Mouse (Mus musculus): ENCODE measurements around the gene Zfp292. TPM values are rescaled to one million over a fixed set of nuclear protein-coding genes. Genes with fewer than 3 reads are reported as not detected.

The Zfp292 gene
- polyA plus RNA-seq, 1 experiment from 2014 or later: 22.1 TPM

DNA sequence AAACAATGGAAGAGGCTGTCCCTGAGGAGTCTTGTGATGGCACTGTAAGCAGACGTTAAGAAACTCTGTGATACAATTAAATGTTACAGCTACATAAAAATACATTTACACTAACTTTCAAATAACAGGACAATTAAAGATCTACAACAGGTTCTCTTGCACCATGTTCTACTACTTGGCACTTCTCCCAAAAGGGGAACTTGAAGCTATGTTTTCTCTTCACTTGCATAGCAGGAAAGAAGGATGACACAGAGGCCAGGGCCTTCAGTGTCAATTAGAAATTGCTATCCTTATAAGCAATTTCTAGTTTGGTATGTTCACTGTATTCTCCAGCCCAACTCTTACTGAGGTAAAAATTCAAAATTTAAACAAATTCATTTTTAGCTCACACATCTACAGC, 8.5 kb downstream of the Zfp292 start:
- H3K27me3 ChIP-seq (ENCODE audit: low read depth, poor library complexity, severe bottlenecking): no peaks in the 10 kb centered on the region
- H3K36me3 ChIP-seq: peaks cover 62% of the 10 kb centered on the region
- no peak overlapping the region for H3K27ac ChIP-seq (replicated peaks)
- H3K4me1 ChIP-seq: no peaks in the 10 kb centered on the region
- 96% methylated on average over 1 of the region's 1 CpGs for WGBS
- no peak overlapping the region for H3K4me3 ChIP-seq
- H3K9me3 ChIP-seq (replicated peaks): peaks cover 25% of the 10 kb centered on the region
- no peak for DNase-seq (ENCODE audit: low spot score)

DNA sequence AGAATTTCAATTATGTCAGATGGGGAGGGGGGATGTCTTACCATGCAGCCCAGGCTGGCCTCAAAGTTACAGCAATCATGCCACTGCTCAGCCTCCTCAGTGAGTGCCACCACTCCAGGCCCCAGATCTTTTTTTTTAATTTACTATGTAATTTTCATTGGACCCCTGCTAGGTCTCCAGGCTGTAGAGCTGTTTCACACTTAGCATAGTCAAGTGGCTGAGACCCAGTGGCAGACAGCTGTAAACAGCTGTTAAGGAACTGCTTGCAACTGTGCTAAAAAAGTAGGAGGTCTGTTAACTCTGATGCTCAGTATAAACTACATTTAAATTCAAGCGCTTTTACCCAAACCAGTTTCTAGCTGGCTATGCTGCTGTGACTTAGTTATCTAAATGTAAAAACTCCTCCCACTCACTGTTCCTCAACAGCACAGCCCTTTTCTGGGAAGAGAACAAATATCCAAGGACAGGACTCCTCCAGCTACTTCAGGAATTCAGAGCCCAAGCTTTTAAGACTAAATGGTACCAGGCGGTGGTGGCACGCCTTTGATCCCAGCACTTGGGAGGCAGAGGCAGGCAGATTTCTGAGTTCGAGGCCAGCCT, 9.8 kb downstream of the Zfp292 start:
- Histone ChIP-seq H3K4me1 (no peaks in the 10 kb centered on the region), H3K27ac (replicated peaks) (no peak overlapping the region), H3K9me3 (replicated peaks) (peaks cover 15% of the 10 kb centered on the region), H3K27me3 (ENCODE audit: low read depth, poor library complexity, severe bottlenecking) (no peaks in the 10 kb centered on the region), H3K4me3 (no peak overlapping the region), H3K36me3 (peaks cover 61% of the 10 kb centered on the region)
- no peak for DNase-seq (ENCODE audit: low spot score)
- WGBS: 96% methylated on average over 4 of the region's 4 CpGs

DNA sequence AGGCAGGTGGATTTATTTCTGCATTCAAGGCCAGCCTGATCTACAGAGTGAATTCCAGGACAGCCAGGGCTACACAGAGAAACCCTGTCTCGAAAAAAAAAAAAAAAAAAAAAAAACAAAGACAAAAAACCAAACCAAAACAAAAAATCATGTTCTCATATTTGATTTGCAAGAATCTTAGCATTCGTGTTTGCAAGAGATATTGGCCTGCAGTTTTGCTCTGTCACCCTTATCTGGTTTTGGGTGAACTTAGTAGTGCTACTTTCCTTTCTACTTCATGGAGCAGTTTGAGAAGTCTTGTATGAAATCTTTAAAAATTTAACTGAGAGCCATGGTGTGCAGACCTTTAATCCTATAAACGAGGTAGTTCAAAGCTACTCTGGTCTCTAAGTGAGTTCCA, 12.9 kb downstream of the Zfp292 start:
- Histone ChIP-seq H3K27me3 (ENCODE audit: low read depth, poor library complexity, severe bottlenecking) (no peaks in the 10 kb centered on the region), H3K4me1 (no peaks in the 10 kb centered on the region), H3K4me3 (no peak overlapping the region), H3K9me3 (replicated peaks) (no peaks in the 10 kb centered on the region), H3K27ac (replicated peaks) (no peak overlapping the region), H3K36me3 (peaks cover 43% of the 10 kb centered on the region)
- WGBS: 87% methylated on average over 3 of the region's 3 CpGs
- DNase-seq (ENCODE audit: low spot score): no peak

DNA sequence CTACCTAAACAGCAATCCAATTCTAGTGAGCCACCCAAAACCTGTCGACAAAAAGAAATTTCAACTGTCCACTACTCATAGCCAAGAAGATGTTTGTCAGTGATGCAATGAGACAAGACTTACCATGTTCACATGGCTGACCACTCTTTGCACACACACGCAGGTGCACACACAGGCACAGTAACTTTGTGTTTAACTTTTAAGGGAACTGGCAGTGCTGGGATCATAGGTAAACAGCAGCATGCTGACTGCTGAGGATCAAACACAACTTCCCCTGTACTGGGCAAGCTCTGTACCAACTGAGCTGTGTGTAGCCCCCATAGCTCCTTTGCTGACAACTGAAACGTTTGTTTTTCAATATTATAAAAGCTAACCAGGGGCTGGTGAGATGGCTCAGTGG, 21.3 kb downstream of the Zfp292 start:
- Histone ChIP-seq H3K4me3 (no peak overlapping the region), H3K27ac (replicated peaks) (no peak overlapping the region), H3K27me3 (ENCODE audit: low read depth, poor library complexity, severe bottlenecking) (no peaks in the 10 kb centered on the region), H3K36me3 (peaks cover 21% of the 10 kb centered on the region), H3K9me3 (replicated peaks) (no peaks in the 10 kb centered on the region), H3K4me1 (no peaks in the 10 kb centered on the region)
- DNase-seq (ENCODE audit: low spot score): no peak
- 91% methylated on average over 3 of the region's 3 CpGs for WGBS

DNA sequence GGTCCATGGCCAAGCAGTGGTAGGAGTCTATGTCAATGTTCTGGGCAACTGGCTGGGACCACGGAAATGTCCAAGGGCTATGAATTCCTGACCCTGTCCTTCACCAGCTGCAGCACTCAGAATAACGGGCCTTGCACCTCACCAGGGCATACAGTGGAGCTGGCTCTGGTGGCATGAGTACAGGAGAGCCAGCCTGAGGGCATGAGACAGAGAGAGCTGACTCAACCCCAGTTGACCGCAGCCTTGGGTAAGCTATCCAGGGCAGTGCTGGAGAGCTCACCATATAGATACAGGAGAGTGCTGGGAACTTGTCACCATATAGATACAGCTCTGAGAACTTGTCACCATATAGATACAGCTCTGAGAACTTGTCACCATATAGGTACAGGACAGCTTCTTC, 23.3 kb downstream of the Zfp292 start:
- H3K36me3 ChIP-seq: peaks cover 21% of the 10 kb centered on the region
- H3K27me3 ChIP-seq (ENCODE audit: low read depth, poor library complexity, severe bottlenecking): no peaks in the 10 kb centered on the region
- 86% methylated on average over 3 of the region's 3 CpGs for WGBS

DNA sequence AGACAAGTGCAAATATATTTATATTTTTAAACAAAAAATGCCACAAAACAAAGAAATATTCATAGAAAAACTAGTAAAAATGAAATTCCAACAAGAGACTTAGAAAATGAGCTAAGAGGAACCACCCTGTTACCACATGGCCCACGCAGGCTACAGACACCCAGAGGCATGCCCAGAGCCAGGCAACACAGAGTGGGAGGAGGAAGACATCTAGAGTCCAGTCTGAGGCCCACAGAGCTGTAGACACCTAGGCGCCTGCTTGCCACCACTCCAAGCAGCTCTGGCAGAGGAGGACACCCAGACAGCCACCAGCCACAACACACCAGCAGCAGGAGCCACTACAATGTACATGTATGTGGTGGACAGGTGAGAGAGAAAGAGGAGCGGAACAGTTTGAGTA, 23.9 kb downstream of the Zfp292 start:
- Histone ChIP-seq H3K36me3 (peaks cover 26% of the 10 kb centered on the region), H3K9me3 (replicated peaks) (no peaks in the 10 kb centered on the region), H3K27me3 (ENCODE audit: low read depth, poor library complexity, severe bottlenecking) (no peaks in the 10 kb centered on the region), H3K4me3 (no peak overlapping the region), H3K4me1 (no peaks in the 10 kb centered on the region), H3K27ac (replicated peaks) (no peak overlapping the region)
- no peak for DNase-seq (ENCODE audit: low spot score)
- 96% methylated on average over 3 of the region's 3 CpGs for WGBS

More for the DNA sequence above, 23.3 kb downstream of the Zfp292 start:
- Histone ChIP-seq H3K4me1 (no peaks in the 10 kb centered on the region), H3K9me3 (replicated peaks) (no peaks in the 10 kb centered on the region), H3K4me3 (no peak overlapping the region), H3K27ac (replicated peaks) (no peak overlapping the region)
- DNase-seq (ENCODE audit: low spot score): no peak

DNA sequence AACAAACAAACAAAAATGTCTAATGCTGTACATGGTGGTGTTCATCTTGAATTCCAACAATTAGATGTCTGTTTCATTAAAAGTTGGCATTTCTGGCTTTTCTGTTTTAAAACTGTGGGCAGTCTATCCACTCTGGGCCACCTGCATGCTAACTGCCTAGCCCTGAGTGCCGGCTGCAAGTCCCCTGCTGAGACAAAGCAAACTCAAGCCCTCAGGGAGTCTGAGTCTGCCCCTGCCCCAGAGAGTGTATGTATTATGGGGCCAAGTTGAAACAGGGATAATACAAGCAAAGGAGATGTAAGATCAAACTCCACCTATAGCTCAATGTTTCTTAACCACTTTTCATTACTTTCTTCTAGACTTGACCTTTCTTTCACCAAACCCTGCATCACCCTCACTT, 26.8 kb downstream of the Zfp292 start:
- no peak overlapping the region for H3K4me3 ChIP-seq
- H3K27ac ChIP-seq (replicated peaks): no peak overlapping the region
- H3K36me3 ChIP-seq: peaks cover 47% of the 10 kb centered on the region
- H3K4me1 ChIP-seq: no peaks in the 10 kb centered on the region
- no peaks in the 10 kb centered on the region for H3K9me3 ChIP-seq (replicated peaks)
- no peaks in the 10 kb centered on the region for H3K27me3 ChIP-seq (ENCODE audit: low read depth, poor library complexity, severe bottlenecking)
- no peak for DNase-seq (ENCODE audit: low spot score)
- 37% methylated on average over 1 of the region's 1 CpGs for WGBS

DNA sequence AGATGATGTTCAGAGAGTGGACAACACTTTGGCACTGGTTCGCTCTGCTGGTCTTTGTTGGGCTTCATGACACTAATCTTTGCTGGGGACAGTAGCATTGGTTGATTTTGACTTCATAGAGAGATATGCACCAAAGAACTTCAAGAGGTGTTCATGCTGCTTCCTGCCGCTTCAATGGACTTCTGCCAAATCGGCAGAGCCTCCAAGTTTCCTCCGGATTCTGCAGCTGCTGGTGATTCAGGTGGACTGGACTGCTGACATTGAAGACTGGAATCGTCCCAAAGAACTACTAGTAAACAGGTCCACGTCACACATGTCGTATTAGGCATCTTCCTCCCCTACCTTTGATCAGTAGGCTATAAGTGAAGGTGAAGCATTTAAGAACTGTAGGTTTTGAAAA, 30.7 kb downstream of the Zfp292 start:
- H3K4me1 ChIP-seq: no peaks in the 10 kb centered on the region
- no peaks in the 10 kb centered on the region for H3K9me3 ChIP-seq (replicated peaks)
- no peak for DNase-seq (ENCODE audit: low spot score)
- H3K4me3 ChIP-seq: no peak overlapping the region
- H3K27me3 ChIP-seq (ENCODE audit: low read depth, poor library complexity, severe bottlenecking): no peaks in the 10 kb centered on the region
- WGBS: over 99% methylated on average over 7 of the region's 7 CpGs
- H3K36me3 ChIP-seq: peaks cover 66% of the 10 kb centered on the region
- no peak overlapping the region for H3K27ac ChIP-seq (replicated peaks)

DNA sequence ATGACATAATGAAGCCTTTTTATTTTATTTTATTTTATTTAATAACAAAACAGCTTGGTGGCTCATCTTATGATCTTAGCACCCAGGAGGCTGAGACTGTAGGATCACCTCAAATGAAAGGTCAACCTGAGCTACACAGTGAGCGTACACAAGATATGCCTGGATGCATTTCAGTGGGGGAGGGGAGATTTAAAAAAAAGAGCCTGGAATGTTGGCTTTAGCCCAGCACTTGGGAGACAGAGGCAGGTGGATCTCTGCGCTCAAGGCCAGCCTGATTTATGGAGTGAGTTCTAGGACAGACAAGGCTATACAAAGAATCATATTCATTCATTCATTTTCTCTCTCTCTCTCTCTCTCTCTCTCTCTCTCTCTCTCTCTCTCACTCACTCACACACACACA, 32.6 kb downstream of the Zfp292 start:
- Histone ChIP-seq H3K27ac (replicated peaks) (no peak overlapping the region), H3K36me3 (peaks cover 67% of the 10 kb centered on the region), H3K27me3 (ENCODE audit: low read depth, poor library complexity, severe bottlenecking) (no peaks in the 10 kb centered on the region), H3K4me1 (no peaks in the 10 kb centered on the region), H3K9me3 (replicated peaks) (no peaks in the 10 kb centered on the region), H3K4me3 (no peak overlapping the region)
- DNase-seq (ENCODE audit: low spot score): no peak
- 96% methylated on average over 2 of the region's 2 CpGs for WGBS

DNA sequence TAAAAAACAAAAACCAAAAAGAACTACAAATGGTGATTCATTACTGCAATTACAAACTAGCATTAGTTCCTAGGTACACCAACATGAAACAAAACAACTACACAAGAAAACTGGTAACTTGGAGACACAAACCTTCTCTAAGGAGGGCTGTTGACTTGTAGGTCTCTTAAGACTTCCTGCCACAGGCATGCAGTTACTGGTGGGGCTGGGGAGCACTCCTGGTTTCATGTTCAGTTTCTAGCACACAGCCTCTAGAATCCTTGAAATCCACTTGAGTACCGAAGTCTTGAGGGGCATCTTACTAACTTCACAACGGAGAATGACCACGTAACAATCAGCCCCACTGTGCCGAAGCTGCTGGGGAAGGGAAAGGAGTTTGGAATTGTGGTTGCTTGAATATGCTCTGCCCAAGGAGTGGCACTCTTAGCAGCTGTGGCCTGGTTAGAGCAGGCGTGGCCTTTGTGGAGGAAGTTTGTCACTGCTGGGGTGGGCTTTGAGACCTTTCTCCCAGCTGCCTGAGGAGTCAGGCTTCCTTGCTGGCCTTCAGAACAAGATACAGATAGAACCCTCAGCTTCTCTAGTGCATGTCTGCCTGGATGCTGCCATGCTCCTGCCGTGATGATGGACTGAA, 35.0 kb downstream of the Zfp292 start:
- 90% methylated on average over 6 of the region's 6 CpGs for WGBS
- no peak for DNase-seq (ENCODE audit: low spot score)
- no peaks in the 10 kb centered on the region for H3K27me3 ChIP-seq (ENCODE audit: low read depth, poor library complexity, severe bottlenecking)
- H3K27ac ChIP-seq (replicated peaks): no peak overlapping the region
- no peak overlapping the region for H3K4me3 ChIP-seq
- H3K36me3 ChIP-seq: peaks cover 48% of the 10 kb centered on the region
- H3K4me1 ChIP-seq: no peaks in the 10 kb centered on the region
- H3K9me3 ChIP-seq (replicated peaks): no peaks in the 10 kb centered on the region

DNA sequence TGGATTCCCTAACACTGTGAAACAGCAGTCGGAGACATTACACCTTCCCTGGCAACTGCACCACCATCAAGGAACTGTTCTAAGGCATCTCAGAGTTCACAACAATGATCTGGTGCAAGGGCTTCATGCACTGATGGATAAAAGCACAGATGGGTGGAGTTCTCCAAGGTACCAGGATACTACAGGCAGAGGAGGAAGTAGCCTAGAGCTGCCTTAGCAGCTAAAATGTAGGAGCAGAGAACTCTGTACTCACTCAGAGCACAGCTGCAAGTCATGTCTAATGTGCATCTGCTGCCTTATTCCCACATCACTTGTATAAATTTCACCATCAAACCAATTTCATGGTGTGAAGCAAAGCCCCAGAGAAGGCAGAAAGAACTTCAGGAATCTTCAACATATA, 38.9 kb downstream of the Zfp292 start:
- peaks cover 5% of the 10 kb centered on the region for H3K4me1 ChIP-seq
- H3K4me3 ChIP-seq: no peak overlapping the region
- no peaks in the 10 kb centered on the region for H3K27me3 ChIP-seq (ENCODE audit: low read depth, poor library complexity, severe bottlenecking)
- WGBS: 93% methylated on average over 1 of the region's 1 CpGs
- H3K9me3 ChIP-seq (replicated peaks): no peaks in the 10 kb centered on the region
- no peak overlapping the region for H3K27ac ChIP-seq (replicated peaks)
- H3K36me3 ChIP-seq: peaks cover 23% of the 10 kb centered on the region
- DNase-seq (ENCODE audit: low spot score): no peak

DNA sequence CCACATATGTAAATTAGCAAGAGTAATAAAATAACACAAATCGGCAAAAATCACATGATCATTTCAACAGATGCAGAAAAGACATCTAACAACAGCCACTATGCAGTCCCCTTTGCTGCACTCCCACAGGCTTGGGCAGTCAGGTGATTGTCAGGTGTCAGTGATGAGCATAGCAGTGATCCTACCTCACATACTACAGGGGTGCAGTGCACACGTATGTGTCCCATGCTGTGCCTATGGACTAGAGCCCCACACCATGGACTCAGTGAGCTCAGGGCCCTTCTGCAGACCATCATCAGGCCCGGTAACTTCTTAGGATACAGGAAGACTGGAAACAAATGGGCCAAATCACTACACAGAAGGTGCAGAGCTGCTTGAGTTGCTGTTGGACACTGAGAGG, 39.9 kb downstream of the Zfp292 start:
- Histone ChIP-seq H3K9me3 (replicated peaks) (no peaks in the 10 kb centered on the region), H3K27me3 (ENCODE audit: low read depth, poor library complexity, severe bottlenecking) (no peaks in the 10 kb centered on the region), H3K4me3 (no peak overlapping the region), H3K27ac (replicated peaks) (no peak overlapping the region), H3K36me3 (peaks cover 23% of the 10 kb centered on the region), H3K4me1 (peaks cover 5% of the 10 kb centered on the region)
- 92% methylated on average over 3 of the region's 3 CpGs for WGBS
- no peak for DNase-seq (ENCODE audit: low spot score)

DNA sequence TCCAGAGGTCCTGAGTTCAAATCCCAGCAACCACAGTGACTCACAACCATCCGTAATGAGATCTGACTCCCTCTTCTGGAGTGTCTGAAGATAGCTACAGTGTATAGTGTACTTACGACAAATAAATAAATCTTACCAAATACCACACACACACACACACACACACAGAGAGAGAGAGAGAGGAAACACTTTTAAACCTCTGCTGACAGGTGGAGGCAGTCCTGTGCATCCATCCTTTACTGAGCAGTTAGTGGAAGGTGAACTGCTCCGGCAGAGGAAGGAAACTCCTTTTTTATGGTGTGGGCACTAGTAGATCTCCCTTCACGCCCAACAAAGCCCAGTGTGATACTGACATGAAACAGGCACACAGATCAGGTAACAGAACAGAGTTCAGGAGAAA, 51.3 kb downstream of the Zfp292 start:
- Histone ChIP-seq H3K36me3 (peaks cover 69% of the 10 kb centered on the region), H3K27ac (replicated peaks) (no peak overlapping the region), H3K4me1 (no peaks in the 10 kb centered on the region), H3K27me3 (ENCODE audit: low read depth, poor library complexity, severe bottlenecking) (no peaks in the 10 kb centered on the region), H3K4me3 (no peak overlapping the region), H3K9me3 (replicated peaks) (no peaks in the 10 kb centered on the region)
- WGBS: 92% methylated on average over 4 of the region's 4 CpGs
- no peak for DNase-seq (ENCODE audit: low spot score)
